Mouse (Mus musculus) brown adipose tissue, adult 24 weeks (tissue): ENCODE data around the gene Ift172. TPM values are rescaled to one million over a fixed set of nuclear protein-coding genes. Genes with fewer than 3 reads are reported as not detected.

ENCODE experiments used
- H3K27ac ChIP-seq: fragments of 200-500 bp; replicated peaks from 2 replicates; pipeline ENCODE4 v1.5.1; 2012; ENCODE audit warnings: low read depth, mild to moderate bottlenecking, low read length
- H3K4me1 ChIP-seq: fragments of 200-500 bp; 2 replicates; pipeline ENCODE4 v1.6.1; 2012; ENCODE audit warnings: low read length, mixed read lengths; ENCODE audit not compliant: control insufficient read depth, insufficient read depth, insufficient read length
- H3K4me3 ChIP-seq: fragments of 200-500 bp; 2 replicates; pipeline ENCODE4 v1.5.1; 2012; ENCODE audit warnings: low read depth, mild to moderate bottlenecking, low read length, moderate library complexity; ENCODE audit not compliant: insufficient read depth
- polyA plus RNA-seq: library from polyadenylated mRNA; stranded (reverse); fragments of >200 nt; gene quantifications from 2 replicates; pipeline ENCODE4 v1.2.4, GENCODE M21; 2012; ENCODE audit not compliant: missing spikeins, insufficient read depth, insufficient read length

Ift172 gene
- polyA plus RNA-seq, 1 experiment, result 28.9 TPM

GRCm38 (mm10) chr5:31289626-31290230 is 1.2 kb downstream of the Ift172 start:
- Histone ChIP-seq H3K4me3 (no peak overlapping the region), H3K27ac (no peak overlapping the region), H3K4me1 (peaks cover 2% of the 10 kb centered on the region; the same call in 1 of the 2 replicates)

GRCm38 (mm10) chr5:31288655-31289054 is 2.3 kb downstream of the Ift172 start:
- peak overlapping the region; percentile 58; the same call in 1 of the 2 replicates for H3K27ac ChIP-seq
- H3K4me1 ChIP-seq, result peaks cover 2% of the 10 kb centered on the region; the same call in 1 of the 2 replicates
- no peak overlapping the region for H3K4me3 ChIP-seq

DNA sequence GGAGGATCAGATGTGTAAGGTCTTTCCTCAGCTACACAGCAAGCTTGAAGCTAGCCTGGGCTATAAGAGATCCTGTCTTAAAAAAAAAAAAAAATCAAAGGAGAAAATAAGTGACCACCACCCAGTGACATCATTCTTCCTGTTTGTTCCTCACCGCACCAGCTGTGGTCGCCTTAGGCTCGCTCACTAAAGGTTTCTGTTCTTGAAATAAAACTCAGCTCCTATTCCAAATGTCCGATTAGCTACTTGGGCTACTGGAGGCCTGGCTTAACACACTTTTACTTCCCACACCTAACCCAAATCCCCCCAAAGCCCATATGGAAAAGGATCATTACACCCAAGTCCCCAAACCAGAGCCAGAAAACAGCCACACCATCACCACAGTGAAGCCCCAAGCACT is 2.7 kb downstream of the Ift172 start:
- H3K4me3 ChIP-seq, result no peak overlapping the region
- H3K27ac ChIP-seq, result peak overlapping the region; percentile 58; the same call in 1 of the 2 replicates
- peaks cover 2% of the 10 kb centered on the region; the same call in 1 of the 2 replicates for H3K4me1 ChIP-seq

DNA sequence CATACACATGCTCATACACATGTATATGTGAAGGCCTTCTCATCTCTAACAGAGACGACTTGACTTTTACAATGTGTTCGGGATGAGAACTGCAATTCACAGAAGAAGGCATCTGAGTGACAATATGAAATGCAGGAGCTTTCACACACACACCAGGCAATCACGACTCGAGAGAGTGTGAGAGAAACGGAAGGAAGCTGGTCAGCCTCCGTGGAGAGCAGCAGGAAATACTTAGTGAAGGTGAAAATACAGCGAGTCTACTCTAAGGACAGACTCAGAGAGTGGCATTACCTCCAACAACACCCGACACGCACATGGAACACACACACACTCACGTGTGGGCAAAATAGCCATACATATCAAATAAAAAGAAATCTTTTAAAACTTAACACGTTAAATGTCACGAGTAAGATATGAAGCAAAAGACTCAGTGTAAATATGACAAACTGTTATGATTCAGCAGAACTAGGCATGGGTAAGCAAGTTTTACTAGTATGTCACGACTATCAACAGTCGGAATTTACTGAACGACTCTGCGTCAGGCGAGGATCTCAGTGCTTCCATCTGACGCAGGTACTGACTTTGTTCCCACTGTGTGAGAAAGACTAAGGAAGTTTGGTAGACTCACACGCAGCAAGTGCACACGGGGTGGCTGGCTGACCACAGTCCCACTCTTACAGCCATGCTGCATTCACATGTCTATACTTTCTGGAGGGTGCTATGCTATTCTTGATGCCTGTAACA is 11.5 kb downstream of the Ift172 start:
- Histone ChIP-seq H3K27ac (no peak overlapping the region), H3K4me3 (no peak overlapping the region), H3K4me1 (no peaks in the 10 kb centered on the region)

DNA sequence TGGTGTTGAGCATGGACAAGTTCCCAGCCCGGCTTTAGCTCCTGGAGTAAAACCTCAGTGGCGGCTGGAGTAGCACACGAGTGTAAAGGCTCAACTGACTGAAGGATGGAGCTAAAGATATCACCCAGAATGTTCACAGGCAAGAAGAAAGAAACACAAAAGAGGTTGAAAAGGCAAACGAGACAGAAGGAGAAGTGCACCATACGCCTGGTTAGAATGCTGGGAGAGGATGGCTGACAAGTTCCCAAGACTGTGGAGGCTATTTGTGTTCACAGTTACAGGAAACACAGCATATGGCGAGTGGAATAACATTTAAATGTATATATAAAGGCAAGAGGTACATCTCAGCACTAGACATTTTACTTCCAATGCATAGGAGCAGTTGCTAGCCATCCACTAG is 17.9 kb downstream of the Ift172 start:
- Histone ChIP-seq H3K27ac (no peak overlapping the region), H3K4me1 (no peaks in the 10 kb centered on the region), H3K4me3 (no peak overlapping the region)

GRCm38 (mm10) chr5:31267686-31268085 is 23.2 kb downstream of the Ift172 start:
- Histone ChIP-seq H3K4me1 (no peaks in the 10 kb centered on the region), H3K4me3 (no peak overlapping the region), H3K27ac (no peak overlapping the region)

DNA sequence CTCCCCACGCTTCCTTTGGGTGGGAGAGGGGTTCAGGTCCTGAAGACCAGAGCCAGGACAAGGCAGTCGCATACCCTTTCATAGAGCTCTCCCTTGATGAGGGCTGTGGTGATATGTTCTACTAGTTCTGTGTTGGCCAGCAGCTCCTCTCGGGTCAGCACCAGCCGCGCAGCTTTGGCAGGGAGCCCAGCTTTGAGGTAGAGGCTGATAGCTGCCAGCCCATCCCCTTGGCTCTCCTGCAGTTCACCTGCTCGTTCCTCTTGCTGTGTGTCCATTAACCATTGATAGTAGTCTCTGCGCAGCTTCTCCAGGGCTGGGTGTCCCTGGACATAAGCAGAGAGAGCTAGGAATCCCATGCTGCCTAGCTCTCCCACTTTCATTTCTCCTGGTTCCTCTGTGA is 24.8 kb downstream of the Ift172 start:
- no peak overlapping the region for H3K27ac ChIP-seq
- no peaks in the 10 kb centered on the region for H3K4me1 ChIP-seq
- no peak overlapping the region for H3K4me3 ChIP-seq

DNA sequence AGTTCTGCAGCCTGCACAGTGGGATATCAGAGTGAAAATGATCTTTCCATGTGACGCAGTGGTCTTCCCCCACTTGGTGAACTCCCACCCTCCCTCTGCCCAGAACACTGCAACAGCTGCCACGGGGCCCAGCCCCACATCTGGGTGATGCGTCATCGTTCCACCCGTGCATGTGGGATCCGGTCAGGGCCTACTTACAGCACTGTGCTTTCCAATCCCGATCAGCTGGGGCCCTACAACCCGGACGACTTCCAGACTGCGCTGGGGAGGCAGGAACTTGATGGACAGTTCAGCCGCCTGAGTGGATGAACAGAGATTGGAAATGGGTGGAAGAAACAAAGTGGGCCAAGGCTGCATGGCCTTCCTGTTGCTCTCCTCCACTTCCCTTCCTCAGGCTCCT is 33.3 kb downstream of the Ift172 start:
- H3K4me1 ChIP-seq, result peaks cover 9% of the 10 kb centered on the region
- no peak overlapping the region for H3K4me3 ChIP-seq
- H3K27ac ChIP-seq, result no peak overlapping the region

DNA sequence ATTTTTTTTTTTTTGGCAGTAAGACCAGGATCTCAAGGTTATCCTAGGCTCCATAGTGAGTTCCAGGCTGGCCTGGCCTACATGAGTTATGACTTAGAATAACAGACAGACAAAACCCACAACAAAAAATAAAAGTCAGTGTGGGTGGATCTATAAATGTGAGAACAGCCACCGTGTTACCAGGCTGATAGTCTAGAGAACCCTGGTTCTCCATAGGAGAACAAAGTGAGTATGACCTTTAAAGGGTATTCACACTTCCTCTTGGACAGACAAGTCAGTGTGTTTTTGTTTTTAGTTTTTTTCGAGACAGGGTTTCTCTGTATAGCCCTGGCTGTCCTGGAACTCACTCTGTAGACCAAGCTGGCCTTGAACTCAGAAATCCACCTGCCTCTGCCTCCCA is 34.9 kb downstream of the Ift172 start:
- H3K4me1 ChIP-seq, result peaks cover 9% of the 10 kb centered on the region
- H3K27ac ChIP-seq, result no peak overlapping the region

GRCm38 (mm10) chr5:31255381-31255780 is 35.5 kb downstream of the Ift172 start:
- Histone ChIP-seq H3K27ac (no peak overlapping the region), H3K4me1 (peaks cover 9% of the 10 kb centered on the region), H3K4me3 (no peak overlapping the region)

More for the DNA sequence above, 34.9 kb downstream of the Ift172 start:
- H3K4me3 ChIP-seq, result no peak overlapping the region

GRCm38 (mm10) chr5:31254901-31255300 is 36.0 kb downstream of the Ift172 start:
- no peak overlapping the region for H3K4me3 ChIP-seq
- peak overlapping the region; percentile 81 for H3K27ac ChIP-seq
- H3K4me1 ChIP-seq, result peaks cover 9% of the 10 kb centered on the region

DNA sequence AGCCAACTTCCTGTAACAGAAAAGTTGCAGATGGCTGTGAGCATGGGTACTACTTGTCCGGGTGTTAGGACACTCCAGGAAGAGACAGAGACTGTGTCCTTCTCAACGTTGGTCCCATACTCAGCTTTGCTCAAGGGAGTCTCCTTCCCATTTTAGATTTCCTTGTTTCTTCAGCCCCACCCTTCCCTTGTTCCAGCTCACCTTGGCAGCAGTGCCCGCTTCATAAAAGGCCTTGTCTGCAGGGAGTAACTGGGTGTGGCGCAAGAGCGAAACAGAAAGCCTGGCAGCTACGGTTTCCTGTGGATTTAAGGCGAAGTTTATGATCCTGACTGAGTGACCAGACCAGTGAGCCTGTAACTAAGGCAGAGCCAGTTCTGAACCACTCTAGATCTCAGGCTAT is 36.5 kb downstream of the Ift172 start:
- Histone ChIP-seq H3K4me1 (peaks cover 9% of the 10 kb centered on the region), H3K27ac (peak overlapping the region; percentile 81), H3K4me3 (peak overlapping the region; percentile 8)

GRCm38 (mm10) chr5:31253806-31254205 is 37.1 kb downstream of the Ift172 start:
- Histone ChIP-seq H3K4me3 (0 out of 2 replicates have a peak overlapping the region, but pooled peaks have one; percentile 8), H3K4me1 (peaks cover 9% of the 10 kb centered on the region), H3K27ac (peak overlapping the region; percentile 81)

GRCm38 (mm10) chr5:31252795-31253545 is 37.9 kb downstream of the Ift172 start:
- no peak overlapping the region for H3K4me3 ChIP-seq
- H3K27ac ChIP-seq, result 0 out of 2 replicates have a peak overlapping the region, but pooled peaks have one; percentile 14
- H3K4me1 ChIP-seq, result peaks cover 9% of the 10 kb centered on the region

- Histone ChIP-seq H3K27ac (no peak overlapping the region), H3K4me3 (no peak overlapping the region), H3K4me1 (peaks cover 9% of the 10 kb centered on the region)
Measured at GRCm38 (mm10) chr5:31252151-31252550, 38.8 kb downstream of the Ift172 start.
